Mouse (Mus musculus) neural tube, embryonic 15.5 days (tissue): ENCODE measurements around the gene Tti1. TPM values are rescaled to one million over a fixed set of nuclear protein-coding genes. Genes with fewer than 3 reads are reported as not detected.

Experiments used
- ATAC-seq: fragments of 200-750 bp; cut with Nextera tagmentation; 2 replicates; pipeline ENCODE4 v1.8.0; 2017; ENCODE audit warnings: mild to moderate bottlenecking, moderate TSS enrichment, moderate library complexity; ENCODE audit not compliant: low FRiP score
- H3K27ac ChIP-seq: fragments of 300-500 bp; sonication (generic); replicated peaks from 2 replicates; pipeline ENCODE4 v1.5.1; 2015; ENCODE audit warnings: mild to moderate bottlenecking, inconsistent platforms
- H3K27me3 ChIP-seq: fragments of 300-500 bp; sonication (generic); replicated peaks from 2 replicates; pipeline ENCODE4 v1.6.1; 2015; ENCODE audit warnings: inconsistent platforms
- H3K36me3 ChIP-seq: fragments of 300-500 bp; sonication (generic); 2 replicates; pipeline ENCODE4 v1.6.1; 2015; ENCODE audit warnings: inconsistent platforms
- H3K4me1 ChIP-seq: fragments of 300-500 bp; sonication (generic); 2 replicates; pipeline ENCODE4 v1.6.1; 2015; ENCODE audit warnings: inconsistent platforms
- H3K4me2 ChIP-seq: fragments of 300-500 bp; sonication (generic); 2 replicates; pipeline ENCODE4 v1.6.1; 2015; ENCODE audit warnings: inconsistent platforms, mild to moderate bottlenecking, moderate library complexity
- H3K4me3 ChIP-seq: fragments of 300-500 bp; sonication (generic); replicated peaks from 2 replicates; pipeline ENCODE4 v1.5.1; 2015; ENCODE audit warnings: mild to moderate bottlenecking, inconsistent platforms
- H3K9ac ChIP-seq: fragments of 300-500 bp; sonication (generic); replicated peaks from 2 replicates; pipeline ENCODE4 v1.6.1; 2015; ENCODE audit warnings: mild to moderate bottlenecking, inconsistent platforms
- H3K9me3 ChIP-seq: fragments of 300-500 bp; sonication (generic); replicated peaks from 2 replicates; pipeline ENCODE4 v1.6.1; 2016; ENCODE audit warnings: inconsistent platforms
- WGBS: fragments of 180-500 bp; shearing (Covaris S2); methylation state at CpG from one replicate; pipeline ENCODE4 v1.1.7; 2015; ENCODE audit warnings: mixed read lengths; 5-methylcytosine and 5-hydroxymethylcytosine counted together
- polyA plus RNA-seq: library from polyadenylated mRNA; unstranded; fragments of >200 nt; fragmentation: Nextera tagmentation; extraction: Ambion mirVana; gene quantifications from 2 replicates; pipeline ENCODE4 v1.2.1, GENCODE M21; 2015

Tti1 gene
- polyA plus RNA-seq, 1 experiment from 2014 or later, result 14.7 TPM

DNA sequence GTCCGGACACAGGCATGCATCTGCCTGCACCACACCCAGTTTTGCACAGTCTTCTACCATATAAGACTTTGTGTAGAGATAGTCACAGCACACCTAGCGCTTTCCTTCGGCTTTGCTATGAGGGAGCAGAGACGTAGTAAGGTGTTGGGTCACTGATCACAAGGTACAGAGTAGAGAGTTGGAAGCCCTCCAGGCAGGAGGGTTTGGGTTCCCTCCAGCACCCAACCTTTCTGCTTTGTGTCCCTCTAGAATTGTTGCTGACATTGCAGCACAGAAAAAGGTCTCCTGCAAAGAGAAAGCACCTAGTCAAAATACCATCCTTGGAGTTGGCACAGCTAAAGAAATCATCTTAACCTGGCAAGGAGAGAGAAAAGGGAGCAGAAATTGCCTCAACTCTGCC lies 35.7 kb downstream of the Tti1 start:
- H3K9me3 ChIP-seq, result no peaks in the 10 kb centered on the region
- H3K4me1 ChIP-seq, result peaks cover 45% of the 10 kb centered on the region
- no peak overlapping the region for H3K4me3 ChIP-seq
- WGBS, result 87% methylated on average over 4 of the region's 4 CpGs
- H3K27me3 ChIP-seq, result no peaks in the 10 kb centered on the region
- no peak for ATAC-seq
- peak overlapping the region; percentile 56; the same call in 1 of the 2 replicates for H3K27ac ChIP-seq
- H3K4me2 ChIP-seq, result no peak overlapping the region
- H3K9ac ChIP-seq, result no peak overlapping the region
- peaks cover 14% of the 10 kb centered on the region for H3K36me3 ChIP-seq

DNA sequence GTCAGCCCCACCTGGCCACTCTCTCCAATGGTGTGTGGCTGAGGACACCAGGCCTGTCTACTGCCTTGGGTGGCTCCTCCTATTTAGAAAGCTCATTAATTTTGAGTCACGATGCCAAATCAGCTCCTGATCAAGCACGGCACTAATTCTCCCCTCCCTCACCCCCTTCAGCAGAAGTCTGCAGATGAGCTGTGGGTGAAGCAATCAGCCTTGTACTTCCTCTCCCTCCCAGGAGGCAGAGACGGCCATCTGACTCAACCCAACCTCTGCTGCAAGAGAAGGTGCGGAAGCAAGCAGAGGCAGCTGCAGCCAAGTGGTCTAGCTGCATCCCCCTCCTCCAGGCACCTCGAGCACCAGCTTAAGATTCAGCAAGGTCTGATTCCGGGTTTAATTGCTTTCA lies 37.2 kb downstream of the Tti1 start:
- Histone ChIP-seq H3K27ac (peak overlapping the region; percentile 46), H3K27me3 (no peaks in the 10 kb centered on the region), H3K36me3 (peaks cover 9% of the 10 kb centered on the region), H3K9me3 (no peaks in the 10 kb centered on the region), H3K4me3 (no peak overlapping the region), H3K4me1 (peaks cover 58% of the 10 kb centered on the region), H3K4me2 (no peak overlapping the region), H3K9ac (no peak overlapping the region)
- ATAC-seq, result no peak
- 39% methylated on average over 6 of the region's 6 CpGs for WGBS

DNA sequence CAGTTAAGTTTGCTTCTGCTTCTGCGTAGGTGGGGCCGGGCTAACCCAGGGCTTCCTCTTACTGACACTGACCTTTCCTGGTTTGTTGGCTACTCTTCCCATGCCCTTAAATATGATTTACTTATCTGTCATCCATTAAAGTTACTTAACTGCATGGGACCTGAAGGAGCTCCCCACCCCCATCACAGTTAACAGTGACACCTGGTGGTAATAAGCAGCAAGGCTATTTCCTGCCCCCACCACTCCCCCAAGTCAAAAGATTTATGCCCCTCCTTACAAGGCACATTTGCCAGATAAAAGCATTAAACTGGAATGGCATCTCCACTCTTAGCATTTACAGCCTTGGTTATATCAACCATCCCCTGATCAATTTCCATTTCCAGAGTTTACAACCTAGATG lies 38.3 kb downstream of the Tti1 start:
- Histone ChIP-seq H3K27ac (peak overlapping the region; percentile 67; the same call in 1 of the 2 replicates), H3K36me3 (0 out of 2 replicates have a peak, but pooled peaks cover 6% of the 10 kb centered on the region), H3K9me3 (no peaks in the 10 kb centered on the region), H3K4me3 (no peak overlapping the region), H3K4me2 (no peak overlapping the region), H3K27me3 (no peaks in the 10 kb centered on the region), H3K4me1 (peaks cover 68% of the 10 kb centered on the region), H3K9ac (no peak overlapping the region)
- ATAC-seq, result no peak
- 85% methylated on average over 2 of the region's 2 CpGs for WGBS

DNA sequence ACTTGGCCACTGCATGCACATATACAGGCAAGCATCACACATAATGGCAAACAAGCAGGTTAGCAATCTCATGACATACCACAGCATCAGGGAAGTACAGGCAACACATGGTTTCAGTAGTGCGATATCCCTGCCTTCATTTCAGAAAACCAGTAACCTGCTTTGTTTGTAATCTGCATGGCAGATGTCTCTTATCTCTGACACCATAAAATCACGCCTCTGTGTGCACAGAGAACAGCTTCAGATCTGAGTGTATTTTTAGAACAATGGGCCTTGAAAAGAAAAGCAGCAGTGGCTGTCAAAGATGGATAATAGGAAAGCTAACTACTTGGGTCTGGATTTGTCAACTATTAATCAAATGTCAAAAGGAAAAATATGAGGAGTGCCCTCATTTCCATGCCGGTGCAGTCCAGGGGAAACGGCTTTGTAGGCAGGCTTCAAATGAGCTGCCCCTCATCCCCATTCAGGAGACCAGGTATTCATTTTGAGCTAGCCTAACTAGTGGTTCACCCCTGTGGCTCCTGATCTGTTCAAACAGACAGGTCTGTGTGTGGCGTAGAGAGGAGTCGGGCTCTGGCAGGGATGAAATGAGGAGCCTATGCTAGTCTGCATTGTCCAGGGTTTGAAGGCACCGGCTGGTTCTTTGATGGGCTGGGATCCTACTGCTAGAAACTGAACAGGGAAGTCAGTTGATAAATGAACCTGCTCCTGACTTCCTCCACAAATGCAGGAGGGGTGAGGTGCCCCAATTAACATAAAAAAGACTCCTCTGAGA lies 39.6 kb downstream of the Tti1 start:
- no peak overlapping the region for H3K4me2 ChIP-seq
- H3K9ac ChIP-seq, result 0 out of 2 replicates have a peak overlapping the region, but pooled peaks have one; percentile 4
- ATAC-seq, result no peak
- 39% methylated on average over 7 of the region's 7 CpGs for WGBS
- no peaks in the 10 kb centered on the region for H3K27me3 ChIP-seq
- H3K36me3 ChIP-seq, result no peaks in the 10 kb centered on the region
- no peaks in the 10 kb centered on the region for H3K9me3 ChIP-seq
- H3K27ac ChIP-seq, result peak overlapping the region; percentile 67
- H3K4me1 ChIP-seq, result peaks cover 63% of the 10 kb centered on the region
- no peak overlapping the region for H3K4me3 ChIP-seq

DNA sequence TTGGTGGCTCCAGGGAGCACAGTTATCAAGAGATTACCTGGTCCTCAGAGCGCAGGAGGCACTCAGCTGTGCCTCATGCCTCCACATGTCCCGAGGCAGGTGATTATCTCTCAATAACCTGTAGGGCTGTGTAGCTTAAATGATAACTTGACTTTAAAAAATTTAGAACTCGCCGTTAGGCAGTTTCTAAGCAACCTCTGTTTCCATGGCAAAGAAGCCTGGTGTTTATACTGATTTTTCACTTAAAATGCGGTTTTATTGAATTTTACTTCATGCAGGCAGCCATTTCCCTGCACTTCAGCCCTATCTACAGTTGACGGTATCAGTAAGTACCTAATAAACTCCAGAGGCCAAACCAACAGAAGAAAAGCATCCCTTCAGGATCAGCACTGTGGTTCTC lies 42.0 kb downstream of the Tti1 start:
- Histone ChIP-seq H3K4me1 (peaks cover 60% of the 10 kb centered on the region), H3K9me3 (no peaks in the 10 kb centered on the region), H3K4me2 (no peak overlapping the region), H3K27ac (peak overlapping the region; percentile 63), H3K36me3 (no peaks in the 10 kb centered on the region), H3K4me3 (no peak overlapping the region), H3K27me3 (no peaks in the 10 kb centered on the region), H3K9ac (no peak overlapping the region)
- ATAC-seq, result no peak
- WGBS, result 70% methylated on average over 6 of the region's 6 CpGs

DNA sequence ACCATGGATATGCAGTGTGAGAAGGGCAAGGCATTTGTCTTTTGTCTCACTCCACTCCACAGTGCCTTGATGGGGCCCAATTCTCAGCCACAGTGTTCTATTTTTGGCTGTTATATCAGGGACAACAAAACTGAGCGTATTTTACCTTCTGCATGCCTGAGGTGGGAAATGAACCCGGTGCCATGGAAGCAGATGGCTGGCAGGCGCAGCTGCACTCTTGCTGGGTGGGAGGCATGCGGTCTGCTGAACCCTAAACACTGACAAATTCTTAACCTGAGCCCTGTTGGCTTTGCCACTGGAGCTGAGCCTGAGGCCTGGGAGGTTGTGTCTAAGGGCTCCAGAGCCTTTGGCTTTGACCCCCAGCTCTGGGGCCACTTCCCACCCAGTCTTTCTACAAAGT lies 42.6 kb downstream of the Tti1 start:
- 82% methylated on average over 4 of the region's 4 CpGs for WGBS
- Histone ChIP-seq H3K4me1 (peaks cover 54% of the 10 kb centered on the region), H3K9ac (no peak overlapping the region), H3K27me3 (no peaks in the 10 kb centered on the region), H3K27ac (peak overlapping the region; percentile 63; the same call in 1 of the 2 replicates), H3K9me3 (no peaks in the 10 kb centered on the region), H3K4me3 (no peak overlapping the region), H3K4me2 (no peak overlapping the region), H3K36me3 (no peaks in the 10 kb centered on the region; the same call in 1 of the 2 replicates)
- no peak for ATAC-seq

DNA sequence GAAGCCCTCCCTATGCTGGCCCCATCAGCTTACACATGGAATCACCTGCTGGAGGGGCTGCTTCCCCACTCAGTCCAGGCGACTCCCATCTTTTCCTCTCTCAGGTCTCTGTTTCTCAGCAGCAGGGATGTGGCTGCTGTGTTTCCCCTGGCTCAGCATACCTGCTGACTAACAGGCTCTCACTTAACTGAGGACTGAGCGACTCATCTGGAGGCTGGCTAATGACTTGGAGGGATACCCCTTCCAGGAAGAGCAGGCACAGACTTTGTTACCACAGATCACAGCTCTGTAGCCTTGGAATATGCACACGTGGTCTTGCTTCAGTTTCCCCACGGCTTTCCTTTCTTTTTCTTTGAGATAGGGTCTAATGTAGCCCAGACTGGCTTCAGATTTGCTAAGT lies 45.0 kb downstream of the Tti1 start:
- H3K27me3 ChIP-seq, result no peaks in the 10 kb centered on the region
- H3K4me1 ChIP-seq, result peaks cover 32% of the 10 kb centered on the region
- no peaks in the 10 kb centered on the region; the same call in 1 of the 2 replicates for H3K36me3 ChIP-seq
- no peak overlapping the region for H3K4me3 ChIP-seq
- ATAC-seq, result no peak
- no peaks in the 10 kb centered on the region for H3K9me3 ChIP-seq
- 92% methylated on average over 4 of the region's 4 CpGs for WGBS
- H3K9ac ChIP-seq, result no peak overlapping the region
- H3K4me2 ChIP-seq, result no peak overlapping the region
- H3K27ac ChIP-seq, result no peak overlapping the region

DNA sequence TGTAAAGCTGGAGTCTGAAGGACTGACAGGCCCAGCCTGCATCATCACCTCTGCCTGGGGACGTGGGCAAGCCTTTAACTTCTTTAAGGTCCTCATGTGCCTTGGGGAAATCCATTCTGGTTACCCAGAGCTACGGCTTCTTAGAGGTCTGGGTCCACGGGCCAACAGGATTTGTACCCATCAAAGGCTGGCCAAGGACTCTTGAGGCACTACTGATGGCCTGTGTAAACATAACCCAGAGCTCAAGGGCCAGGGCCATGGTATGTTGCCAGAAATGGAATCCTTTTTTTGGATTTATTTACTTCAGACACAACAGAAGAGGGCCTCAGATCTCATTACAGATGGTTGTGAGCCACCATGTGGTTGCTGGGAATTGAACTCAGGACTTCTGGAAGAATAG lies 45.5 kb downstream of the Tti1 start:
- Histone ChIP-seq H3K9ac (no peak overlapping the region), H3K4me2 (no peak overlapping the region), H3K27ac (no peak overlapping the region), H3K27me3 (no peaks in the 10 kb centered on the region), H3K4me1 (peaks cover 27% of the 10 kb centered on the region), H3K36me3 (no peaks in the 10 kb centered on the region; the same call in 1 of the 2 replicates), H3K4me3 (no peak overlapping the region), H3K9me3 (no peaks in the 10 kb centered on the region)
- 89% methylated on average over 3 of the region's 3 CpGs for WGBS
- ATAC-seq, result no peak

DNA sequence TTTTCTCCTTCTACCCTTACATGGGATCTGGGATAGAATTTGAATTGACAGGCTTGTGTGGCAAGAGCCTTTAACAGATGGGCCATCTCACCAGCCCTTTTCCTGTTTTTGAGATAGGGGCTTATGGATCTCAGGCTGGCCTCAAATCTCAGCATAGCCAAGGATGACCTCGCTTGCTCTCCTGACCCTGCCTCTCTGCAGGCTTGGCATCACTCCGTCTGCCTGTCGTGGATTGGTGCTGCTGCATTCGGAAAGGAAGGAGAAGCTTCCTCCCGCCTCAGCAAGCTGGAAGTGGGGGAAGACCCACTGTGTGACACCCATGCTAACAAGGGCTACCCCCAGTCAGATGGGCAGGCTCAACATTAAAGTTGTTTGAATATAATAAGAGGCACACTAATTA lies 49.0 kb downstream of the Tti1 start:
- Histone ChIP-seq H3K4me1 (peaks cover 21% of the 10 kb centered on the region), H3K9me3 (no peaks in the 10 kb centered on the region), H3K27me3 (no peaks in the 10 kb centered on the region), H3K27ac (no peak overlapping the region), H3K4me2 (no peak overlapping the region), H3K9ac (no peak overlapping the region), H3K36me3 (no peaks in the 10 kb centered on the region; the same call in 1 of the 2 replicates), H3K4me3 (no peak overlapping the region)
- 80% methylated on average over 5 of the region's 5 CpGs for WGBS
- no peak for ATAC-seq

DNA sequence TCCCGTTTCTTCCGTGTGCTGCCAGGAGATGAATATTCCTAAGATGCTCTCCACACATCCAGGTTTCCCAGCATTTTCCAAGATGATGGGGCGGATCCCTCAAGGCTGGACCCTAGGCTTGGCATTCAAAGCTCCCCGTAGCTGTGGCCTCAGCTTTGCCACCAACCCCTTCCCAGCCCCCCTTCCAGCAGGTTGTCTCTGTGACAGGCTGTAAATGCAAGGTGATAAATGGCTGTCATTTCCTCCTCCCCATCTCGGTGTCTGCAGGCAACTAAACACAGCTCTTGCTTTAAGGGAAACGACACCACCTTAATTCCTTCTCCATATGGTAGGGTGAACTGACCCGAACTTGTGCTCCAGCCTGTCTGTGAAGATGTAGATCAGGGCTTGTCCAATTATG lies 52.6 kb downstream of the Tti1 start:
- Histone ChIP-seq H3K4me3 (no peak overlapping the region), H3K4me2 (peak overlapping the region; percentile 40), H3K4me1 (peaks cover 22% of the 10 kb centered on the region), H3K9me3 (no peaks in the 10 kb centered on the region), H3K27me3 (no peaks in the 10 kb centered on the region), H3K9ac (no peak overlapping the region), H3K27ac (peak overlapping the region; percentile 77), H3K36me3 (no peaks in the 10 kb centered on the region)
- WGBS, result 1% methylated on average over 7 of the region's 7 CpGs
- peak; percentile 49; the same call in 1 of the 2 replicates for ATAC-seq

DNA sequence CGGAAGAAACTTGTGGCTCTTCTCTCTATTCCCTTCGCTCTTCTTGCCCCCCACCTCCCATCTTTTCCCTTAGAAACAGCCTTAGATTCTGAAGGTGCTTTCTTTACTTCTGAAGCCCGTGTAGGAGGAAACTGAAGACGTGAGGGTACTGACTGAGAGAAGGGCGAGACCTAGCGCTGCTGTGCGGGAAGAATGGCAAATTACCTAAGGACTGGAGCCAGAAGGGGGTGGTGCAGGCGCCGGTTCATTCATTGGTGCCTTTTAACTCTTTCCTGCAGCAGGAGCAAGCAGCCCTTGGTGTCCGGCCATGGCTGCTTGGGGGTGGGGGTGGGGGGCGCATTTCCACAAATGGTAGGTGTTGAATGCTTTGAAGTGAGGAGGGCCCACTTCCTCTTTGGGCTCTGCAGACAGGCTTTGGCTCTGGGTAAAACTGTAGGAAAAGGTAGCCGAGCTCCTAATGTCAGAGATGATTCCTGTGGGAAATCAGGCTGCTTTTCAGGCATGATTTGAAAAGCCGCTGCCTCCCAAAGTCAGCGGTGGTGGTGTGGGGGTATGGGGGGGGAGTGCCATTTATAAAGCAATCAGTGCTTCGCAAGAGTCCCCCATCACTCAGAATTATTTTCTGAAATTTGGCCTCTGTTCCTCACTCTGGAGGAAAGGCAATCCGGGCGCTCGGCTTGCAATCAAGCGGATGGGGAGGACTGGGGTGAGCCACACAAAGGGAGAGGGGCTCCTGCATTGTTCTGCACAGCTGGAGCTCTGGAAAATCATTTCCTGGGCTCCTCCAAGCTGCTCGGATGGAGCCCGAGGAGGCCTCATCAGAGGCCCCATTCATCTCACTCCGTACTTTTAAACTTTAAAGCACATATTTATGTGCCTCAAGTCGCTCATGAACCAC lies 53.4 kb downstream of the Tti1 start:
- Histone ChIP-seq H3K9me3 (no peaks in the 10 kb centered on the region), H3K9ac (peak overlapping the region; percentile 17), H3K4me1 (peaks cover 26% of the 10 kb centered on the region), H3K27ac (peak overlapping the region; percentile 77), H3K36me3 (no peaks in the 10 kb centered on the region), H3K4me3 (no peak overlapping the region), H3K4me2 (peak overlapping the region; percentile 40), H3K27me3 (no peaks in the 10 kb centered on the region)
- WGBS, result 2% methylated on average over 23 of the region's 23 CpGs
- peak; percentile 80 for ATAC-seq
